In the genomic region with DNA sequence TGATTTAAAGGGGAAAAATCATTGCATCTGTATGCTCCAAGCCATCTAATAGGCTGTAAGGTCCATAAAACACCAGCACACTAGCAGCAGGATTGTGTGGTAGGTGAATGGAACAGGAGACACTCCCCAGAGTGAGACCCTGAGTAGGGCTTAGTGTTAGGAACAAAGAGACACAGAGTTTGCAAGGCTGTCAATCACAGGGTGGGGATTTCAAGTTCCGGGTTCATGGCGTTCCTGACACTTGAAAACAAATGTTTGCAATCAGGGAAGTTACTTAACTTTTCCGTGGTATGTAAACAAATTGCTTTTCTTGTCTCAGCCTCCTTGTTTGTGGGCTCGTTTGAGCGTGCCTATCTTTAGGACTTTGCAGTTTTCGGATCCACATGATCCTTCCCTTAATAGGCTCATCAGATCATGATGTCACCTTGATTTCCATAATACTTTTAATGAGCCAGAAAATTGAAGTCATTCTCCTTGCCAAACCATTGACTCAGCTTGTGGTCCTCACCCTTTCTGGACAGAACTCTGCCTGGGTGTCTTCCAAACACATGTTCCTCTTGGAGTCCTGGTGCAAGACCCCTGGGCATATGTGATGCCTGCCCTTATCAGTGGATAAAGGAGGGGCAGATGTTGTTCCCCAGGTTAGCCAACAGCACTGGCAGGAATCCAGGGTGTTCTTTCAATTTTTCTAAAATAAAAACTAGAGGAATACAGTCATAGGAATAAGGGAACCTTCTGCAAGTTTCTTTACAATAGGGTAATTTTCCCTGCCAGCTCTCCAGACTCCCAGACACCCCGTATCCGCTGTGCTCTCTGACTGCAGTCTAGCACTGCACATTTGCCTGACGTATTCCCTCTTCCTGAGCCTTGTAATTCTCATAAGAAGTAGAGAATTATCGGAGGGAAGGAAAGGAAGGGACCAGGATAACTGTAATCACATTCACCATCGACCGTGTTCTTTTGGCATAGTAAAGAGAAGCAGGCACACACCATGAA, we compare ENCODE assay signal across 8 mouse cellular contexts.
DNase-seq lines count a peak whose midpoint lies in the region; ATAC-seq and TF ChIP-seq lines count a peak whose summit lies in the region.

No protein-coding gene starts in this region.

- no peak overlapping the region for H3K4me2 ChIP-seq in embryonic facial prominence, embryonic 14.5 days (ENCODE audit: low read depth, low read length)
- no peak overlapping the region for H3K4me2 ChIP-seq in limb, embryonic 14.5 days (replicated peaks; ENCODE audit: low read depth, low read length, severe bottlenecking)

- no peak overlapping the region for H3K4me3 ChIP-seq in embryonic facial prominence, embryonic 14.5 days (ENCODE audit: low read depth, low read length)
- no peak overlapping the region for H3K4me3 ChIP-seq in limb, embryonic 14.5 days (replicated peaks; ENCODE audit: low read length)

- no peak overlapping the region for H3K27ac ChIP-seq in embryonic facial prominence, embryonic 14.5 days (replicated peaks; ENCODE audit: low read depth, low read length)
- peak overlapping the region; percentile 65 for H3K27ac ChIP-seq in limb, embryonic 14.5 days (replicated peaks; ENCODE audit: low read depth, low read length)

- peak; percentile 73 to 81 for DNase-seq in cerebellum, postnatal 10 days
- DNase-seq in cerebellum, adult 9-11 months = no peak
- DNase-seq in left cerebral cortex, postnatal 4 days = peak; percentile 62
- DNase-seq in left cerebral cortex, adult 8-10 months (ENCODE audit: low spot score in 2 of 2) = no peak
- peak; percentile 62 for DNase-seq in embryonic facial prominence, embryonic 14.5 days (ENCODE audit: low spot score)
- peak; percentile 48 for DNase-seq in limb, embryonic 14.5 days (ENCODE audit: low spot score)
- DNase-seq in kidney, adult 18-20 months = no peak
- DNase-seq in right cerebral cortex, adult 18-20 months = no peak

- peaks cover 23% of the 10 kb centered on the region for H3K4me1 ChIP-seq in embryonic facial prominence, embryonic 14.5 days (ENCODE audit: control insufficient read depth, insufficient read depth, low read length)
- peaks cover 59% of the 10 kb centered on the region for H3K4me1 ChIP-seq in limb, embryonic 14.5 days (ENCODE audit: control insufficient read depth, insufficient read depth, low read length)

- H3K27me3 ChIP-seq in embryonic facial prominence, embryonic 14.5 days (replicated peaks; ENCODE audit: control insufficient read depth, insufficient read depth, low read length) = no peaks in the 10 kb centered on the region
- no peaks in the 10 kb centered on the region for H3K27me3 ChIP-seq in limb, embryonic 14.5 days (ENCODE audit: control insufficient read depth, insufficient read depth, low read length)

- no peak for TF ChIP-seq POLR2A in limb, embryonic 14.5 days (IDR thresholded peaks at IDR 0.05; ENCODE audit: borderline replicate concordance, extremely low read depth, insufficient read depth, insufficient read length)

- ATAC-seq in embryonic facial prominence, embryonic 14.5 days (ENCODE audit: low read depth) = peak; percentile 60; the same call in 1 of the 2 replicates
- ATAC-seq in limb, embryonic 14.5 days (ENCODE audit: low FRiP score, low read depth) = peak; percentile 47; the same call in 1 of the 2 replicates

- 45% methylated on average over 12 of the region's 12 CpGs for WGBS in embryonic facial prominence, embryonic 14.5 days
- WGBS in limb, embryonic 14.5 days = 33% methylated on average over 12 of the region's 12 CpGs

- intact Hi-C loops in left cerebral cortex, postnatal 4 days (cut with DNase I) = no loop called here

- no peaks in the 10 kb centered on the region for H3K9me3 ChIP-seq in embryonic facial prominence, embryonic 14.5 days (ENCODE audit: control insufficient read depth, low read length)
- no peaks in the 10 kb centered on the region for H3K9me3 ChIP-seq in limb, embryonic 14.5 days (ENCODE audit: control insufficient read depth, low read length)

- H3K36me3 ChIP-seq in embryonic facial prominence, embryonic 14.5 days (ENCODE audit: control insufficient read depth, insufficient read depth, low read length) = no peaks in the 10 kb centered on the region
- H3K36me3 ChIP-seq in limb, embryonic 14.5 days (ENCODE audit: control insufficient read depth, insufficient read depth, low read length) = no peaks in the 10 kb centered on the region

- H3K9ac ChIP-seq in embryonic facial prominence, embryonic 14.5 days (ENCODE audit: low read depth, low read length) = no peak overlapping the region
- no peak overlapping the region for H3K9ac ChIP-seq in limb, embryonic 14.5 days (ENCODE audit: low read depth, low read length, severe bottlenecking)

Comparison
In these comparisons a context has a peak if more than half of its experiments do, and no peak if none do; other contexts are left out.
1. DNase-seq: peak in cerebellum, postnatal 10 days (2 of 2), left cerebral cortex, postnatal 4 days (single experiment), embryonic facial prominence, embryonic 14.5 days (single experiment) and limb, embryonic 14.5 days (single experiment); none in cerebellum, adult 9-11 months (single experiment), left cerebral cortex, adult 8-10 months (0 of 2), kidney, adult 18-20 months (single experiment) and right cerebral cortex, adult 18-20 months (single experiment).